Mouse (Mus musculus) c-Kit-positive CD71-positive TER-119-positive erythroid progenitor cells, embryonic 14.5 days (primary cell): ENCODE data around the gene Mad2l2.

ENCODE experiments used
- DNase-seq: peaks from one replicate; pipeline ENCODE4 v3.0.0-alpha.2; 2013; ENCODE audit warnings: low spot score

The Mad2l2 gene

GRCm38 (mm10) chr4:148130133-148130532 is at the start of gene Mad2l2:
Mad2l2 (plus strand) TSS chr4:148130384.
- DNase-seq, result no peak

DNA sequence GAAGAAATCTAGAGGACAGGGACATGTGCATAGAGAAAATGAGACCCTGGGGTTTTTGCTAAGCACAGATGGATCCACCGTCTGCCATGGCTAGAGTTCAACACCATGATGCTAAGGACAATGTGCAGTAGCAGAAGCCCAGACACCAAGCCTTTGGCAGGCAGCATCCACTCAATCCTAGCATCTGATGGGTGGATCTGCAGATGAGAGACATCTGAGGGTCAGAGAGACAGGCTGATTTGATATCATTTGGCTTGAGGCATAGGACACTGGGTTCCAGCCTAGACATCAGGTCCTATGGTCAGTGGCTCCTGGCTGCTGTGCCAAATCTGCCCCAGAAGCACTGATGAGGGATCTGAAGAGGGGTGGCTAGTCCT is 49.6 kb upstream of the Mad2l2 start:
- no peak for DNase-seq

DNA sequence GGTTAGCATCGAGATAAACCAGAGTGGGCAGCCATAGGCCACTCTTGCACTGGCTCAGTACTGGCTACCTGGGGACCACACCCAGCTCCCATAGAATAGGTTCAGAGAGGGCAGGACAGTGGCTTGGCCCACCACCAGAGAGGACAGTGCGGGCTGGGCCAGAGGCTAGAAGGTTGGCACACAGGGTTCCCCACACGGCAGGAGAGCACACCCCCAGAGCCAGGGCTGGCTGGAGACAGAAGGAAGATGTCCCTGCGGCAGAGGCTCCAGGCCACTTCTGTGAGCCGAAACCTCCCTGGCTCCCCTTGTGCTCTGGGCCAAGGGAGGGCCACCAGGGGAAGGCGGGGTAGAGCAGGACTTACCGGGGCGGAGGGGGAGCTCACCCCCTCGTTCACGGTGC is 49.0 kb upstream of the Mad2l2 start:
- no peak for DNase-seq

DNA sequence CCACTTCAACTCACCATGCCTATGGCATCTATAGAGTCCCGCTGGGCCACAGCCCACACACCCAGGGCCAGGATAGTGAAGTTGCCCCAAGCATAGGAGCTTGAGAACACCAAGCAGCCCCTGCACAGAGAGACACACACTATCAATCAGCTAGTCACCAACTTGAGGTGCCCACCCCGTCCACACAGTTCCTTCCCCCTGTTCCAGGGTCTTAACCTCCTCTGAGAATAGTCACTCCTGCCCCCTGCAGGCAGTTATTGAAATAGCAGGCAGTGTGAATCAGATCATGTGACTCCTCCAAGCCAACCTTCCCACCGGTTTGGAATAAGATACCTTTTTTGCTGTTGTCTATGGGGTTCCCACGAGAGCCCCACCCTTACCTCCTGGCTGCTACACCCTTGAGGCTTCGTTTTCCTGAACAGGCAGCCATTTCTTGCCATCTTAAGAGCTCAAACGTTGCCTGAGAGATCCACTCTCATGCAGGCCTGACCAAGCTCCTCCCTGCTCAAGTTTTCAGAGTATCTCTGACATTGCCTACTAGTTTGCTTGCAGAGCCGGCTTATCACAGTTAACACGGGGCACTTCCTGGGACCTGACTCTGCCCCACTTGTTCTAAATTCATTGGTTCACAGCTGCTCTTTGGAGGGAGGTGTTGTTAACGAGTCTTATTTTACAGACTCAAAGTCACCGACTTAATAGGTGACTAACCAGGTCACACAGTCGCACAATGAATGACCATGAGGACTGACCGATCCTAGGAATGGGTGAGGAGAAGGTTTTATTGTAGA is 47.7 kb upstream of the Mad2l2 start:
- peak; percentile 74 for DNase-seq

GRCm38 (mm10) chr4:148083176-148083899 is 46.8 kb upstream of the Mad2l2 start:
- peak; percentile 23 for DNase-seq

- DNase-seq, result no peak
These were observed 45.9 kb upstream of the Mad2l2 start for GRCm38 (mm10) chr4:148084261-148084714.

DNA sequence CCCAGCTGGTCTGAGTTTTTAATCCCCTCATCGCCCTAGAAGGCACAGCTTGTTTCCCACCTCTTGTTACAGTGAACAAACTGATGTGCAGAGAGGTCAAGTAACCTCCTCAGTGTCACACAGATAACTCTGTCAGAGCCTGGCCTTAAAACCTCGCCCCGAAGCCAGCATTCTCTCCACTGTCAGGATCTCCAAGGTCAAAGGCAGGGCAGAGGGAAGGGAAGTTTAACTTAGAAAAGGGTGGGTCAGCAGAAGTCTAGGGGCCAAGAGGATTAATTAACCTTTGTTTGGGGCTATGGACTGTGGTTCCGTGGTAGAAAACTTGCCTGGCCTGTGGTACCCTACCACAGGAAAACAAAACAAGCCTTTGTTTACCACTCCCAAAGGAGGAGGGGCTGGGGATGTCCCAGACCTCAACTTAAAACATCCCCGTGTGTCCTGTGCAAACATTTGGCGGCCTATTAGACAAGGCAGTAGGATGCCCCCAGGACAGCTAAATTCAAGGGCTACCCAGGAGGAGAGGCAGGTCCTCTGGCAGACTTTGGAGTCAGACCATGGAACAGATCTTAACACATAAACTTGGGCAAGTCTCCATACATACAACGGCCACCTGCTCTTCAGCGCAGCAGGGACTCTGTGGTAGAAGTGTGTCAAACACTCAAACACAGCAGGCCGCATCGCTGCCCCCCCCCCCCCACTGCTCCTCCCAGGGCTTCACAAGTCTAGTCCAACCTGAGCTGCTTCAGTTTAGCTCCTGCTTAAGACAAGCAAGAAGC is 44.9 kb upstream of the Mad2l2 start:
- DNase-seq, result no peak

DNA sequence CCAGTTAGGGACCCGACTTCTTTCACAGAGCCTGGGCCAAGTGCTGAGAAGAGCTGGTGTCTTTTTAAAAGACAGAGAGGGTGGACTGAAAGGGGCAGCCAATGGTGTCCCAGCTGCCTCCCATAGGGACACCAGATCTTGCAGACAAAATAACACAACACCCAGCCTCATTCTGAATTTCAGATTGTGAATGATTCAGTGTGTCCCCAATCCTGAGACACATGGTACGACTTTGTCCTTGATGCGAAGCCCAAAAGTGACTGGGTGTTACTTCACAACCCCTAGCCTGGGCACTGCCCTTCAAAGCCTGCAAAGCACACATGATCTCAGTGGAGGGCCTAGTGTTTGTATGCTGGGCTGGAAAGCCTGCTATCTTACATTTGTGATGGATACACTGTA is 44.3 kb upstream of the Mad2l2 start:
- no peak for DNase-seq

DNA sequence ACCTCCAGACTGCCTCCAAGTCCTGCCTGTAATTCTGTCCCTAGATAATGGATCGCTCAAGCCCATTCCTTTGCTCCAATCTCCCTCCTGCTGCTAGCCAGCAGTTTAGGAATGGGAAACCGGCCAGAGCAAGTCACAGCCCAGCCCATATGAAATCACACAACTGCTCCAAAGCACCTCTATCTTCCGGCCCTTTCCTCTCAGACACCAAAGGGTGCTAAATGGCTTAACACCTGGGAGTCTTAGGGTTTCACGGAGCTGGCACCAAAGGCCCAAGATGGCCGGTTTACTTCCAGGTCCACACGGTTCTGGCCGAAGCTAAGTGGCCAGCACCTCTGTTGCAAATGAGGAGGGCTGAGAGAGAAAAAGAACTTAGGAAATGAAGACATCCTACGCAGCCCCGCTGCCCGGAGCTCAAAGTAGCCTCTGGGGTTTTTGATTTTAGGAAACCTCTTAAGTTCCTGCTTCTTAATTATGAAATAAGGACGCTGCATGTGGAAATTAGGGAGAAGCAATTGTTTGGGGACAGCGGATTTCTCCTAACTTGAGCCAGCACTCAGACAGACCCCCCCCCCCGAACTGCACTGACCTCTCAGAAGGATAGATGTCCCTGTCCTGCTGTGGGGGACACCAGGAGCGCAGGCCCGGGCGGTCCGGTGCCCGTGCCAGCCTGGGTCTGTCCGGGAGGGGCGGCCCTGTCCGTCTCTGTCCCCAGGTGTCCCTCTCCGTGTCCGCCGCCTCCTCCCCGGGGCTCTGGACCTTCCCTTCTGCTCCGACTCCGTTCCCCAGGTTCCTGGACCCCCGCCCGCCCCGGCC is 42.9 kb upstream of the Mad2l2 start:
- DNase-seq, result no peak

DNA sequence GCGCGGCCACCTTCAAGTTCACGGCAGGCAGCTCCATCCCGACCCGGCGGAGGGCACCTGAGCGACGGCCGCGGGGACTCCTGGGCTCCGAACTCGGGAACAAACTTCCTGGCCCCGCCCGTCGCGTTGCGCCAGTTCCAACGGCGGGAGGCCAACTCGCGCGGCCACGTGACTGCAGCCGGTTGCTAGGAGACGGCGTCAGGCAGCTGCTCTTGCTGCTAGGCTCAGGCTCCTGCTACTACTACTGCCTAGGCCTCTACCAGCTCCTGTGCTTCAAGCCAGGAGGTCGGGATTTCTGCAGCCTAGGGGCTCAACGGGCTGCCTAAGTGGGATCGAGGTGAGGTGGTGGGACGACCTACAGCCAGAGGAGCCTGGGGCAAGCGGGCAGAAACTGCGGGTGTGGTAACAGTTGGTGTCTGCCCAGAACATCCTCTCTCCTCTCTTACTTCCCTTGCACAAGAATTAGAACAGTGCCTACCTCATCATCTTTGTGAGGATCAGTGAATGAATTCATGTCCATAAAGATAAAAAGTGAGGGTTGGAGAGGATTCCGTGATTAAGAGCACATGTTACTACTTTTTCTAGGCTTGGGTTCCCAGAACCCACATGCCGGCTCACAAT is 42.2 kb upstream of the Mad2l2 start, which contains the start of gene Agtrap:
Gene Agtrap, minus strand, starts transcription at position 125 of the 621 bp plus-strand sequence.
- DNase-seq, result peak; percentile 79

- DNase-seq, result no peak
These were observed 41.0 kb upstream of the Mad2l2 start for GRCm38 (mm10) chr4:148089166-148089565.

- no peak for DNase-seq
These were observed 39.0 kb upstream of the Mad2l2 start for GRCm38 (mm10) chr4:148091181-148091580.

DNA sequence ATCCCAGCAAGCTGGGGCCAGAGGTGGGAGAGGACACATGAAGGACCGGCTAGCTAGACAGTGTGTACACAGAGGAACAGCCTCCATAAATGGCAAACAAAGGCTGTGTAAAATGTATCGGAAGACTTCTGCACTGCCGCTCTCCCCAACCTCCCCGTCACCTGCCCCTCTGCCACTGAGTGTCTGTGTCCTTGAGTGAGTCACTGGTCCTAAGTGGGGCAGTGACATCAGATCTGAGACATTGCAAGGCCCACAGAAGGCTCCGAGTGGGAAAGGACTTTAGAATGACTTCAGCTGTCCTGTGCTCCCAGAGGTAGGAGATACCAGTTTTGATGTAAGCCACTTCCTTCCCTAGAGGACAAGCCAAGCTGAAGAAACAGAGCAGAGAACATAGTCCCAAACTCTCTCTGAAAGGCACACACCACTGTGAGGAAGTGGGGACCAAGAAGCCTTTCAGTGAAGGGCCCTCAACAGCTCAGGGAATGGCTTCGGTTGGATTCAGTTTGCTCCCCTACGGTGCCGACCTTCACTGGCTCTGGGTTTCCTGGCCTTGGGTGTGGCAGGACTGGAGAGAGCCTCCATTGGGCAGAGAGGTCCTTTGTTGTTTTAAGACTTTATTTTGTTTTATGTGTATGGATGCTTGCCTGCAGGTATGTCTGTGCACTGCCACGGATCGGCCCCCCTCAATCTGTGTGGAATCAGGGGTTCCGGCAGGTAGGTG is 37.5 kb upstream of the Mad2l2 start:
- no peak for DNase-seq

GRCm38 (mm10) chr4:148094161-148094560 is 36.0 kb upstream of the Mad2l2 start:
- no peak for DNase-seq

DNA sequence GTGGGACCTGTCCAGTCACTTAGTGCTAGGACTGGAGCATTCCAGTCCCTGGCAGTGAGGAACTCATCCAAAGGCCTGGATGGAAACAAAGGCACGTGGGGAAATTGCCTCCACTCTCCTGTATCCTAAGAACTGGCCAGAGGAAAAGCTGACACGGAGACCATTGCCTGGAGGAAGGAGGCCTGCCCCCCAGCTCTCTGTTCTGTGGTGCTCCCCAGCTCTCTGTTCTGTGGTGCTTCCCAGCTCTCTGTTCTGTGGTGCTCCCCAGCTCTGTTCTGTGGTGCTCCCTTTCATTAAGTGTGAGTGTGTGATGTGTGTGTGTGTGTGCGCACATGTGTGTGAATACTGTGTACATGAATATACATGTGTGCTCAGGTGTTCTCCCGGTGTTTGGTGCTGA is 35.1 kb upstream of the Mad2l2 start:
- DNase-seq, result no peak

DNA sequence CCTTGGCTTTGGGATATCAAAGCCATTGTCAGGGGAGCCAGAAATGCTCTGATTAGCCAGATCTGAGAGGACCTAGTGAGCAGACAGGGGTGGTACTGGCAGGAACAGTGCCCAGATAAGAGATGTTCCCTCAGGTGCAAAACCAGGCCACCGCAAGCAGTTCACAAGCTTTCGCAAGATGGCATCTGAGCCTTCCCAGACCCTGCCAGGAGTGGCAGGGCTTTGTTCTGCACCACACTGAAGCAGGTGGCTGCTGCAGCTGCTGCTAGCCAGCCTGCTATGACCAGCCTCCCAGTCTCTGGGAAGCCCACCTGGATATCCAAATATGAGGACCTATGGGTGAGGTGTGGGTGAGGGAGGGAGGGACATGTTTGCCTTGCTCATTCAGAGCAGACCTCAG is 32.2 kb upstream of the Mad2l2 start:
- no peak for DNase-seq

GRCm38 (mm10) chr4:148098666-148099065 is 31.5 kb upstream of the Mad2l2 start:
- no peak for DNase-seq

- DNase-seq, result no peak
These were observed 28.2 kb upstream of the Mad2l2 start for GRCm38 (mm10) chr4:148101801-148102527.

DNA sequence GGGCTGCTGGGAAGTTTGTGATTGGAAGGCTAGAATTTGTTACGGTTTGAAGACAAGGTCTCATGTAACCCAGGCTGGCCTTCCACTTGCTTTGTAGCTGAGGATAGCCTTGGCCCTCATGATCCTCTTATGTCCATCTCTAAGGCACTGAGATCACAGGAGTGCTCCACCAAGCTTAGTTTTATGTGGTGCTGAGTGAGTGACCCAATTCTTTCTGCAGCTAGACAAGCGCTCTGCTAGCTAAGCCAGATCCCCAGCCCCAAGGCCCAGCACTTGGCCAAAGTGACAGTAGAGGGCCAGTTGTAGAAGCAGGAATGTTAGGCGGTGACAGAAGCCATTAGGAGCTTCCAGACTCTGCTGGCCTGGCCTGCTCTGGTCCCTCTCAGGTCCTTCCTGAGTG is 26.0 kb upstream of the Mad2l2 start:
- no peak for DNase-seq
